Mouse (Mus musculus) embryo, embryonic 11.5 days (tissue): ENCODE results near the gene Whamm.
A peak's percentile ranks its signal among the peaks of the same experiment; 100 is the strongest.

ENCODE experiments used
- DNase-seq: peaks from one replicate; pipeline ENCODE4 v3.0.0-alpha.2; 2012; ENCODE audit warnings: low read depth, low spot score

The Whamm gene

GRCm38 (mm10) chr7:81571108-81571940, at the start of gene Whamm:
Gene Whamm, plus strand, starts transcription at chr7:81571266.
- peak; percentile 85 for DNase-seq

GRCm38 (mm10) chr7:81523008-81523662, 47.9 kb upstream of the Whamm start:
- peak; percentile 82 for DNase-seq

- no peak for DNase-seq
Measured at GRCm38 (mm10) chr7:81523663-81524017, 47.4 kb upstream of the Whamm start.

GRCm38 (mm10) chr7:81528918-81529317, 42.1 kb upstream of the Whamm start:
- DNase-seq: no peak

- no peak for DNase-seq
Measured at GRCm38 (mm10) chr7:81531462-81531861, 39.6 kb upstream of the Whamm start.

- DNase-seq: no peak
Measured at GRCm38 (mm10) chr7:81536478-81536877, 34.6 kb upstream of the Whamm start.

GRCm38 (mm10) chr7:81538070-81538675, 32.9 kb upstream of the Whamm start:
- no peak for DNase-seq

- DNase-seq: no peak
Measured at GRCm38 (mm10) chr7:81539565-81539964, 31.5 kb upstream of the Whamm start.

- DNase-seq: no peak
Measured at GRCm38 (mm10) chr7:81540999-81541398, 30.1 kb upstream of the Whamm start.

- DNase-seq: no peak
Measured at GRCm38 (mm10) chr7:81541924-81542524, 29.0 kb upstream of the Whamm start.

- DNase-seq: no peak
Measured at GRCm38 (mm10) chr7:81542934-81543333, 28.1 kb upstream of the Whamm start.

GRCm38 (mm10) chr7:81548864-81549263, 22.2 kb upstream of the Whamm start:
- no peak for DNase-seq

- DNase-seq: no peak
Measured at GRCm38 (mm10) chr7:81553589-81553988, 17.5 kb upstream of the Whamm start.

- no peak for DNase-seq
Measured at GRCm38 (mm10) chr7:81554369-81554768, 16.7 kb upstream of the Whamm start.

GRCm38 (mm10) chr7:81556839-81557238, 14.2 kb upstream of the Whamm start:
- no peak for DNase-seq

GRCm38 (mm10) chr7:81557252-81557984, 13.6 kb upstream of the Whamm start:
- no peak for DNase-seq

- no peak for DNase-seq
Measured at GRCm38 (mm10) chr7:81557985-81558360, 13.1 kb upstream of the Whamm start.

GRCm38 (mm10) chr7:81559231-81559980, 11.7 kb upstream of the Whamm start:
- DNase-seq: no peak

- DNase-seq: no peak
Measured at GRCm38 (mm10) chr7:81560101-81561049, 10.7 kb upstream of the Whamm start.

- DNase-seq: no peak
Measured at GRCm38 (mm10) chr7:81561211-81561610, 9.9 kb upstream of the Whamm start.
